Mouse (Mus musculus) retina, postnatal 7 days (tissue): ENCODE measurements around the gene Esf1.
"Not testable (repeated sequence)": the region's sequence is repeated elsewhere in the genome, so short reads cannot be mapped to it uniquely, and the experiment has no call there.

ENCODE experiments used
- DNase-seq: peaks from one replicate; pipeline ENCODE4 v3.0.0-alpha.2; 2012; ENCODE audit warnings: low read depth, low spot score

The Esf1 gene

GRCm38 (mm10) chr2:140096034-140096433 is 74.3 kb downstream of the Esf1 start:
- DNase-seq: no peak

- DNase-seq: no peak
Measured at GRCm38 (mm10) chr2:140093433-140093832, 76.9 kb downstream of the Esf1 start.

- no peak for DNase-seq
Measured at GRCm38 (mm10) chr2:140084245-140084644, 86.1 kb downstream of the Esf1 start.

GRCm38 (mm10) chr2:140080747-140081577 is 89.4 kb downstream of the Esf1 start:
- no peak for DNase-seq

GRCm38 (mm10) chr2:140079284-140079683 is 91.1 kb downstream of the Esf1 start:
- not testable (repeated sequence) for DNase-seq

GRCm38 (mm10) chr2:140078600-140079280 is 91.6 kb downstream of the Esf1 start:
- no peak for DNase-seq

- DNase-seq: no peak
Measured at GRCm38 (mm10) chr2:140077476-140077875, 92.9 kb downstream of the Esf1 start.

- no peak for DNase-seq
Measured at GRCm38 (mm10) chr2:140075150-140075549, 95.2 kb downstream of the Esf1 start.
